Mouse (Mus musculus) small intestine, adult 2 months (tissue): ENCODE measurements around the gene Slc22a20.

Experiments used
- CTCF ChIP-seq: fragments of 200-500 bp; IDR thresholded peaks from 2 replicates; pipeline ENCODE4 v1.5.1; 2012; ENCODE audit warnings: low read depth, mild to moderate bottlenecking, control low read depth, inconsistent platforms, low read length, moderate library complexity, mixed read lengths; ENCODE audit not compliant: insufficient replicate concordance, insufficient read length; ENCODE audit errors: extremely low read depth
- POLR2A ChIP-seq: fragments of 200-500 bp; IDR thresholded peaks from 2 replicates; pipeline ENCODE4 v1.6.1; 2012; ENCODE audit warnings: low read depth, mild to moderate bottlenecking, control low read depth, inconsistent platforms, low read length, moderate library complexity

DNA sequence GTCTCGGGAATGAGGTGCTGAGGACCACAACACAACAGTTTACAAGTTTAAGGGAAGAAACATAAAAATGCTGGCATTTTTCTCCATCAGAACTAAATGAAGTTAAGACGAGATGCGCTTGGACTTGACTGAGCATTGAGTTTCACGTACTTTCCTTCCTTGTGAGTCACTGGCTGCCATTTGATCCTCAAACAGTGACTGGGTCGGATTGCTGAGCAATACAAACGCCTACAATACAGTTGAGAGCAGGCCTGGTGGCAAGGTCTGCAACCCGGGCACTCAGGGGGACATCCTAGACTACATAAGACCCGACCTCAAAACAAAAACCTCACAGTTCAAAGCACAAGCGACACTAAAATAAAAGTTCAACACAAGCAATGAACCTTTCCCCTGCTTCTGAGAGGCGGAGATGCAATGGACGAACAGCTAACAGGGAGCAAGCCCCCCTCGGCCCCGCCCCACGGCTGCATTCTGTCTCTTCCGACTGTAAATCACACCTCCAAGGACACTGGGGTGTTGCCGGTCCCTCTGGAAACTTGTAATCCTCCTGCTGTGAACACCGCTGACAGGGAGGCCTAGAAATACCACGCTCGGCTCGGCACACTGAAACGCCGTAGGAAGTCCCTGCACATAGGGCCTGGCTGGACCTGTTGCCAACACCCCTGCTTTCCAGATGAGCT, 31.8 kb downstream of the Slc22a20 start:
- TF ChIP-seq CTCF (no peak), POLR2A (no peak)
